In the genomic region with DNA sequence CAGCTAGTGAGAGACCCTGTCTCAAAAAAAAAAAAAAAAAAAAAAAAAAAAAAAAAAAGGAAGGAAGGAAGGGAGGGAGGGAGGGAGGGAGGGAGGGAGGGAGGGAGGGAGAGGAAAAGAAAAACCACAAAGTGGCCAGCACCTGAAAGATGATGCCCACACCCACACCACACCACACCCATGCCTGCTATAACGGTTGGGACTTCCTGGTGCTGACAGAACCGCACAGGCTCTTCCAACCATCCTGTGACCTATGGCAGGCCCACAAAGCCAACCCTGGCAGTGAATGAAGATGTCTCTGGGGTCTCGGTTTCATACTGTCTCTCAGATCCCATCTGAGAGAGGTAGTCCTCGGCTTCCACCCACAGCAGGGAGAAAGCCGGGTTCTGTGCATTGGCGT, we compare ENCODE assay signal across 27 mouse cellular contexts. TPM values are rescaled to one million over a fixed set of nuclear protein-coding genes. Genes with fewer than 3 reads are reported as not detected.
DNase-seq lines count a peak whose midpoint lies in the region; ATAC-seq and TF ChIP-seq lines count a peak whose summit lies in the region.
"Had no signal": no experiment of that assay in that cellular context is flagged by ENCODE, and none has a peak within 500 bp of the region (broad histone marks: within the 10 kb centered on the region; RNA-seq: fewer than 3 reads in every experiment).

No protein-coding gene starts in this region.

- DNase-seq in heart, embryonic 10.5 days (ENCODE audit: low spot score): no peak
- no peak for DNase-seq in lung, embryonic 14.5 days
- DNase-seq in lung, postnatal 36 days: no peak
- no peak for DNase-seq in liver
- DNase-seq in embryo, embryonic 10.5 days (ENCODE audit: low spot score): no peak
- DNase-seq: adrenal gland, postnatal 14 days; cerebellum, adult 11-12 months; cerebellum, adult 9-10 months; cerebellum, postnatal 25 days; gastrocnemius, postnatal 36 days; heart, adult 18-20 months; heart, postnatal 4 days; kidney, adult 18-20 months had no signal

- H3K9me3 ChIP-seq in heart, embryonic 12.5 days (replicated peaks): peaks cover 8% of the 10 kb centered on the region
- H3K9me3 ChIP-seq in heart, embryonic 10.5 days: 0 out of 2 replicates have a peak, but pooled peaks cover 3% of the 10 kb centered on the region
- no peaks in the 10 kb centered on the region for H3K9me3 ChIP-seq in lung, embryonic 14.5 days (ENCODE audit: low read depth, low read length)

- ATAC-seq in heart, embryonic 12.5 days (ENCODE audit: insufficient number of reproducible peaks, low FRiP score): no peak
- ATAC-seq in lung, embryonic 14.5 days (ENCODE audit: insufficient read depth): no peak
- ATAC-seq in common myeloid progenitor, adult 5-6 weeks (replicated peaks; ENCODE audit: low read depth, poor library complexity, severe bottlenecking): 0 out of 2 replicates have a peak, but pooled peaks have one; percentile 36
- ATAC-seq: activated CD4-positive, CD25-positive, alpha-beta regulatory T cell, adult 4 months; forebrain, embryonic 14.5 days; Patski had no signal

- WGBS in heart, embryonic 12.5 days: 77% methylated on average over 6 of the region's 6 CpGs
- WGBS in heart, embryonic 10.5 days: 84% methylated on average over 6 of the region's 6 CpGs
- WGBS in lung, embryonic 14.5 days: 78% methylated on average over 6 of the region's 6 CpGs

- no peak overlapping the region for H3K9ac ChIP-seq in heart, embryonic 12.5 days
- H3K9ac ChIP-seq in lung, embryonic 14.5 days: no peak overlapping the region
- H3K9ac ChIP-seq: hindbrain, embryonic 14.5 days had no signal

- no peak for TF ChIP-seq CTCF in lung, embryonic 14.5 days (IDR thresholded peaks at IDR 0.05; ENCODE audit: low read depth)

- no peaks in the 10 kb centered on the region for H3K36me3 ChIP-seq in heart, embryonic 12.5 days
- H3K36me3 ChIP-seq in heart, embryonic 10.5 days: no peaks in the 10 kb centered on the region
- no peaks in the 10 kb centered on the region for H3K36me3 ChIP-seq in lung, embryonic 14.5 days (ENCODE audit: insufficient read depth)
- H3K36me3 ChIP-seq: embryonic facial prominence, embryonic 10.5 days had no signal

- no peak overlapping the region for H3K4me3 ChIP-seq in heart, embryonic 12.5 days
- H3K4me3 ChIP-seq in heart, embryonic 10.5 days: no peak overlapping the region
- H3K4me3 ChIP-seq in lung, embryonic 14.5 days (ENCODE audit: low read depth, low read length): no peak overlapping the region
- H3K4me3 ChIP-seq: embryonic facial prominence, embryonic 10.5 days had no signal

- H3K4me1 ChIP-seq in heart, embryonic 12.5 days (replicated peaks): peaks cover 5% of the 10 kb centered on the region; the same call in 1 of the 2 replicates
- H3K4me1 ChIP-seq in heart, embryonic 10.5 days: peaks cover 3% of the 10 kb centered on the region; the same call in 1 of the 2 replicates
- H3K4me1 ChIP-seq in lung, embryonic 14.5 days (ENCODE audit: insufficient read depth): peaks cover 4% of the 10 kb centered on the region; the same call in 1 of the 2 replicates

- peaks cover 13% of the 10 kb centered on the region for H3K27me3 ChIP-seq in heart, embryonic 12.5 days (replicated peaks)
- H3K27me3 ChIP-seq in heart, embryonic 10.5 days (ENCODE audit: insufficient read depth, poor library complexity, severe bottlenecking): peaks cover 21% of the 10 kb centered on the region
- no peaks in the 10 kb centered on the region for H3K27me3 ChIP-seq in lung, embryonic 14.5 days (ENCODE audit: insufficient read depth, low read length)
- H3K27me3 ChIP-seq: Patski had no signal

- H3K27ac ChIP-seq in heart, embryonic 12.5 days (ENCODE audit: poor library complexity, severe bottlenecking): 0 out of 2 replicates have a peak overlapping the region, but pooled peaks have one; percentile 10
- no peak overlapping the region for H3K27ac ChIP-seq in heart, embryonic 10.5 days
- H3K27ac ChIP-seq in lung, embryonic 14.5 days (ENCODE audit: low read depth): peak overlapping the region; percentile 58; the same call in 1 of the 2 replicates
- H3K27ac ChIP-seq: embryonic facial prominence, embryonic 10.5 days; hindbrain, embryonic 14.5 days had no signal

- H3K4me2 ChIP-seq in heart, embryonic 12.5 days: no peak overlapping the region
- no peak overlapping the region for H3K4me2 ChIP-seq in lung, embryonic 14.5 days
- H3K4me2 ChIP-seq: heart, embryonic 11.5 days; hindbrain, embryonic 14.5 days had no signal

RNA-seq across cellular contexts. Expression of a gene that starts 12.2 kb away (rescaled TPM):
- not detected in 2 replicates for polyA plus RNA-seq in heart, embryonic 12.5 days (2016; fragmentation: Nextera tagmentation; extraction: Ambion mirVana)
- polyA plus RNA-seq in heart, embryonic 10.5 days (2016; fragmentation: Nextera tagmentation; extraction: Ambion mirVana): not detected in 2 replicates
- not detected in 2 replicates for polyA plus RNA-seq in lung, embryonic 14.5 days (2014; fragmentation: Nextera tagmentation; extraction: Ambion mirVana)
- total RNA-seq in common myeloid progenitor, adult 5-6 weeks (2017): not detected in 2 replicates
- total RNA-seq: adrenal gland, adult 18-20 months; adrenal gland, postnatal 14 days; gastrocnemius, adult 8-10 months; gastrocnemius, postnatal 36 days; heart, adult 18-20 months; heart, postnatal 4 days had no signal
- polyA plus RNA-seq: activated CD4-positive, CD25-positive, alpha-beta regulatory T cell, adult 4 months; C2C12; embryonic facial prominence, embryonic 10.5 days; embryonic facial prominence, embryonic 14.5 days; forebrain, embryonic 14.5 days; heart, embryonic 11.5 days; heart, postnatal 0 days; hindbrain, embryonic 14.5 days; intestine, embryonic 14.5 days; Patski had no signal

RNA-seq across cellular contexts. Expression of a gene that starts 18.3 kb away (rescaled TPM):
- polyA plus RNA-seq in heart, embryonic 12.5 days (2016; fragmentation: Nextera tagmentation; extraction: Ambion mirVana): not detected in 2 replicates
- not detected in 2 replicates for polyA plus RNA-seq in heart, embryonic 10.5 days (2016; fragmentation: Nextera tagmentation; extraction: Ambion mirVana)
- polyA plus RNA-seq in lung, embryonic 14.5 days (2014; fragmentation: Nextera tagmentation; extraction: Ambion mirVana): not detected in 2 replicates
- not detected in 2 replicates for total RNA-seq in common myeloid progenitor, adult 5-6 weeks (2017)
- total RNA-seq: adrenal gland, adult 18-20 months; adrenal gland, postnatal 14 days; gastrocnemius, adult 8-10 months; gastrocnemius, postnatal 36 days; heart, adult 18-20 months; heart, postnatal 4 days had no signal
- polyA plus RNA-seq: activated CD4-positive, CD25-positive, alpha-beta regulatory T cell, adult 4 months; C2C12; embryonic facial prominence, embryonic 10.5 days; embryonic facial prominence, embryonic 14.5 days; forebrain, embryonic 14.5 days; heart, embryonic 11.5 days; heart, postnatal 0 days; hindbrain, embryonic 14.5 days; intestine, embryonic 14.5 days; Patski had no signal

RNA-seq across cellular contexts. Expression of a gene that starts 33.5 kb away (rescaled TPM):
- polyA plus RNA-seq in heart, embryonic 12.5 days (2016; fragmentation: Nextera tagmentation; extraction: Ambion mirVana): 28.4 and 32.6 TPM in 2 replicates
- polyA plus RNA-seq in heart, embryonic 10.5 days (2016; fragmentation: Nextera tagmentation; extraction: Ambion mirVana): 15.5 and 15.9 TPM in 2 replicates
- 17.6 and 19.4 TPM in 2 replicates for polyA plus RNA-seq in lung, embryonic 14.5 days (2014; fragmentation: Nextera tagmentation; extraction: Ambion mirVana)
- 5.2 and 5.6 TPM in 2 replicates for total RNA-seq in common myeloid progenitor, adult 5-6 weeks (2017)
